Mouse (Mus musculus) heart, adult 9 months (tissue): Measurements from ENCODE around the gene Ckap4.

Experiments used
- DNase-seq, 2 experiments: peaks; one replicate each; pipeline ENCODE4 v3.0.0; 2022; ENCODE audit warnings: low spot score in 2 of 2

The Ckap4 gene

DNA sequence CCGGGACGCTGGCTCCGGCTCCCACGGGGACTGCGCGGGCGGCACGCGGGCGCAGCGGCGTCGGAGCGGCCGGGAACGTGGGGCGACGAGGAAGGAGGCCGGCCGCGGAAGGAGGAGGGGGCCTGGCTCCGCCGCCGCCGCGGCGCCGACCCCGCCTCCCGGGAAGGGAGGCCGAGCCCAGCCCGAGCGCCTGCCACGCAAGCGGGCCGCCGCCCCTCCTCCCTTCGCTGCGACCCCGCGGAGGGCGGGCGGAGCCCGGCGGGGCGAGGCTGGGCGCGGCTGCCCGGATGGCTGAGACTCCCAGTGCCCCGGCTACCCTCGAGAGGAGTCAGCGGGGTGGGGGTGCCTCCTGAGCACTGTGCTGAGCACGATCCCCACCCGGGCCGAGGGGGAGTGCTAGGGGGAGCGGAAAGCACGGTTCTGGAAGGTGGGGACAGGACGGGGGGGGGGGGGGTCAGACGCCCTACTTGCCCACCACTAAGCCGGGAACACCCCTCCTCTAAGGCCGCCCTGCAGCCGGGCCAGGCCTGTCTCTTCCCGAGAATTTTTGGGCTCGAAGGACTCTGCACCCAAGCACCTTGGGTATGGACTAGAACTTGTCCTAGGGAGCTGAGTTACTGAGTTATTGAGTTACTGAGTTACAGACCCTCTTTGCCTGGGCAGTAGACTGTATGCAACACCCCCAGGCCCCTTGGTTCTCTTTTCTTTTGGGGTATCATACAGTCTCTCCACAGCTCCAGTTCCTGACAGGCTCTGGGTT is at the start of gene Ckap4:
Gene Ckap4 (minus strand): TSS at position 151 of the 760 bp plus-strand sequence.
- DNase-seq = peak; percentile 70 to 73

DNA sequence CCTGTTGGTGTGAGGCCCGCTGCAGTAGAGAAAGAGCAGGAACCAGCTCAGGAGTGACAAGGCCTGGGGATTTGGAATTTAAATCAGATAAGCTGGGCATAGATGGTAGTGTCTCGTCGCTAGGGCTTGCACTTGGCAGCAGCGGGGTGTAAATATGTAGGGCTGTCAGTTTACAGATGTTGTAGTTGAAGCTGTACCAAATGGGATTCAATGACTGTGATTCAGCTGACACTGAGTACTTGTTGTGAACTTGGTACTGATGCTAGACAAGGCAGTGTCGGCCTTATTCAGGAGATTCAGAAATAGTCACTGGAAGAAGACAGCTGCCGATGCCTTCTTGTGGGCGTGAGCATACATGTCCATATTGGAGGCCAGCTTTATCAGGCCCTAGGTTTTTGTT is 48.4 kb upstream of the Ckap4 start:
- DNase-seq = no peak

DNA sequence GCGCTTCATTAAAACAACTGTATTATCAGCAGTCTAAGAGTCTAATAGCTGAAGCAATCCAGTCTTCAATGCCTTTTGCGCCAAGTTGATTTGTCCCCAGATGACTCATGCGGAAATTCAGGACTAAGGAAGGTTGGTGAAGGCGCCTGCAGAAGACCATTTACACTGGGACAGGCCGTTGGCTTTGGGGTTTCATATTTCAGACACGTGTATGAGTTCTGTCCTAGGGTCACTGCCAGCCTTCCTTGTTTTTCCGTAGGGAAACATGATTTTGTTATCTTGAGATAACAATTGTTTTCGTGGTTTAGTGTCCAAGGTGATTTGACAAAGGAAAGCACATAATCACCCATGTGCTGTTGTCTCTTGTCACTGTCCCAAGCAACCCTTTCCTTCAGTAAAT is 47.3 kb upstream of the Ckap4 start:
- DNase-seq = peak; percentile 53 to 75

DNA sequence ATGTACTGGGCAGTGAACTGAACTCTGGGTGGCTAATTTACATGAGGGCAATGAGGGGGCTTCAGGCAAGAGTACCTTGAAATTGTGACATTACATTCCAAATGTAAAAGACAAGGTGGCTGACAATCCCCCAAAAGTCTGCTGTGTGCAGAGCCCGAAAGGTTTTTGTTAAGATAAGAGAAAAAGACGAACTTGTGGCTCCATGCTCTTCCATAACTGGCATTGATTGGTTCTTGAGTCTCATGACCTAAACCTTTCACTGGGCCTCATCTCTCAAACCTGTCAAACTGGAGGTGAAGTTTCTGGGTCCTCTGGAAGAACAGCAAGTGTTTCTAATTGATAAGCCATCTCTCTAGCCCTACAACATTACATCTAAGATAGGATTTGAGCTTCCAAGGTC is 45.7 kb upstream of the Ckap4 start:
- no peak for DNase-seq

DNA sequence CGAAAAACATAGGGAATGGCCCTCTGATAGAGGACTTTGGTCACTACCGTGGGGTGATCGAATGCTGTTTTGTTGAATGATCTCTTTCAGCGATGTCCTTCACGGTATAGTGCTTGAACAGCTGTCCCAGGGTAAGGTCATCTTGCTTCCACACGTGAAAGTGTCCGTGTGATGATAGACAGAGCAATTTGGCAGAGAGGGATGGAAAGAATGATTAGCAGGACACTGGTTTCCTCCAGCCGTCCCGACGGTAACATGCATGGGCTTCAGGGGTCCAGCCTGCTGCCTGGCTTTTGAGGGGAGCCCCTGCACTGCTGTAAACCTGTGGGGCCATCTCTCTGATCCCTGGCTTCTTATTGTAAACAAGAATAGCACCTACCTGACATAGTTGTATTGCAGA is 44.9 kb upstream of the Ckap4 start:
- no peak for DNase-seq

DNA sequence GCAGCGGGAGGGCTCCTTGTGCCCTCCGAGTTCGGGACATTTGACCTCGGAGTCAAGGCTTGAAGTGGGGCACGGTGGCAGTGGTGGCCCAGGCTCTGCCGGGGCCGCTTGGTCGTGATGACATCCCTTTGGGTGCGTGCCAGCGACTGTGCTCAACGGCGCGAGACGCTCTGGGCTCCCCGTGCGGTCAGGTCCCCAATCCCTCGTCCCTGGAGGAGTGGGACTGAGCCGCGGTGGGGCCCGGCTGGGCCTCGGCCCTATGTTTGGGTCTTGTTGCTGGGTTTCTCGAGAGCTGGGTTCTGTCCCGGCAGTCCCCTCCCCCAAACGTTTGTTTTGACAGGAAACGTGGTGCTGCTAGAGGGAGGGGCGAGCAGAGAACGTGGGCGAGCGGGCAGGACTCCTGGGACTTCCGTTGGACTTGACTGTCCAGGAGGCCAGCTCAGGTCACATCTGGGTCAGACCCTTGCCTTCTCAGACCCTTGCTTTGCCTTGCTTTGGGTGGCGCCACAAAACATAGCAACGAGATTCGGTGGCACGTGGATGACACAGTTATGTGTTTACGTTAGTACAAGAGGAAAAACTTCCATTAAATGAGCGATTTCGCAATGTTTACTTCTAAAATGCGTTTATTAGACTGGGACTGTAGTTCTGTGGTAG is 43.3 kb upstream of the Ckap4 start:
- peak; percentile 89 to 92 for DNase-seq

DNA sequence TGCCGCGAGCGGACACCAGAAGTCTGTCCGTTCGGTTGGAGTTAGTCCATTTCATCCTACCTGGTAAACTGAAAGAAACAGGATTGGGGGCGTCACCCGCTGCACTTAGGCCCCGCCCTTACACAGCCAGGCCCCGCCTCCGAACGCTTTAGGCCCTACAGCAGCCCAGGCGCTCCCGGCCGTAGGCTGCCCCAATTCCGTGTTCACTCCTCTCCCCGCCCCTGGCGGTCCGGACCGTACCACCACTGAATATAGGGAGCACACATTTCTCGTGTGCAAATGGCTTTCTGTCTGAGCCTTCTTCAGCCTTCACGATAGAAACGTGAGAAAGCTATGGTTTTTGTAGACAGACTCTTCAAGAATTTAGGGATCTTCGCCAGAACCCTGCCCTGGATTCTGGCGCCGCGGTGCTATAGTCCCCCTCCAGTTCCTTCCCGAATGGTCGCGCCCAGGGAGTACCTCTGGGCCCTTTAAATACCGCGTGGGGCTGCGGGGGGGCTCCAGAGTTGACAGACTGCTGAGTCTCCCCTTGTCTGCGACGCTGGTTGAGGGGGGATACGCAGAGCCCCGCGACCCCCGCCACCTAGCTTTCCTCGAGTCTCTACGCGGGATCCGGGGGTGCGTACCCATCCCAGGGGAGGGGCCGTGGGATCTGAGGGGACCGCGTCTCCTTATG is 42.7 kb upstream of the Ckap4 start, which contains the start of gene Tcp11l2:
Gene Tcp11l2 (plus strand): TSS at position 232 of the 676 bp plus-strand sequence.
- DNase-seq = peak; percentile 93 to 97

DNA sequence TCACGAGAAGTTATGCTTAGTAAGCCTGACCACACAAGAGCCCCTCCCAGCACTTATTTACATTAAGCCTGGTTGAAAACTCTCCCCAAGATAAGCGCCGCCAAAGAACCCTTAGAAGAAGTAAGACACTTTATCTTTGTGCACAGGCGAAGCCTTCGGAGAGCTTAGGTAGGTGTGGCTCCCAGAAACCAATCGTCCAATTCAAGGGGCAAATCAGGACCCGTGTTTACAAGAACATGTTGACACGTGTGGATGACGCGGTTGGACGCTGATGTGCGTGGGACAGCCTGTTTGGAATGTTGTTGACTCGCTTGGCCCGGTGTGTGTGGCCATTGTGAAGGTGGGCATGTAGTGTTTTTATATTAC is 42.1 kb upstream of the Ckap4 start:
- DNase-seq = no peak

DNA sequence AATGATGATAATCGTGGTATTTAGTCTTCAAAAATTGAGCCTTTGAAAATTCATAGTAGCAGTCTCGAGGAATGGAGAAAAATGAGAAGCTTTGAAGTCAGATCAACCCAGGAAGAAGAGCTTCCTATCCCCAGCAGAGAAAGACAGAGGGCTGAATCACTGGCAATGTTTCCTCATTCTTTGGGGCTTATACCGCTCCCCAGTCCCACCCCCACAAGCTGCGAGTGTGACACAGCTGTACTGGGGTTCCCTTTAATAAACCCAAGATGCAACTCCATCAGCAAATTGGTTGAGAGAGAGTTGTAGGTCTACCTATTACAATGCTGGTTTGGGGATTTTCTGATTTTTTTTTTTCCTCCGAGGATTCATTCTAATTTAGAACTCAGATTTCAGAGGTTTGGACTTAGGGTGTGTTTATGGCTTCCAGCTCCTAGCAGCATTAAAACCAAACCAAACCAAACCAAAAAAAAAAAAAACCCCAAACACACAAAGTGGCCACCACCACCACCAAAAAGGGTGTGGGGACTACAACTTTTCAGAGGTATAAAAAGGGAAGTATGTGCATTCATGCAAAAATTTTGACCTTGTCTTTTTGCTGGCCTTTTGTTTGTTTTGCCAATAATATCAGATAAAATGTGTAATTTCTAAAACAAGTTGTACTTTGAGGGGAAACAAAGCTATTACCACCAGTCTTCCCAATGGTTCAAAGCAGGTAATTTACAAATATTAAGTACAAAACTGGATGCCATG is 40.0 kb upstream of the Ckap4 start:
- no peak for DNase-seq

DNA sequence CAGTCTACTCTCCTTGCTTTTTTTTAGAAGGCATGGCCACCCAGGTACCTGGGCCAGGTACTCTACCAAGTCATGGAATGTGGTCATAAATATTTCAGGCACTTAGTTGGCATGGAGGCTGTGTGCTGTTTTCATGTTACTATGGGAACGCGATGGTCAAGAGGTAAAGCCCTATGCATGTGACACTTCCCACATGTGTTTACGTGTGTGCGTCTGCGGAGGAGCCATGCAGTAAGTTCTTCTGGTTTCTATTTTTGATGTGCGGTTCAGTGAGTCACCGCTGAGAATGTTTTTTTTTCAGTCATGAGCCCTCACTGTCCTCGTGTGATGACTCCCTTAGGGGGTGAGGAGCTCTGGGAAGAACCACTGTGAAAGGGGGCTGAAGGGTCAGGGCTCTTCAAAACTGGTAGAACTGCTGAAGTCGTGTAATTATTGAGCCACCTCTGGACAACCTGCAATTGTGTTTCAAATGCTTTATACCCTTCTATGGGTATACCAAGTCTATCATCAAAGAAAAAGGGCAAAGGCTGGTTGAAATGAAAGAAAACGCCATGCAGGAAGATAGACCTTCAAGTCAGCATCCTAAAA is 37.3 kb upstream of the Ckap4 start:
- DNase-seq = no peak

DNA sequence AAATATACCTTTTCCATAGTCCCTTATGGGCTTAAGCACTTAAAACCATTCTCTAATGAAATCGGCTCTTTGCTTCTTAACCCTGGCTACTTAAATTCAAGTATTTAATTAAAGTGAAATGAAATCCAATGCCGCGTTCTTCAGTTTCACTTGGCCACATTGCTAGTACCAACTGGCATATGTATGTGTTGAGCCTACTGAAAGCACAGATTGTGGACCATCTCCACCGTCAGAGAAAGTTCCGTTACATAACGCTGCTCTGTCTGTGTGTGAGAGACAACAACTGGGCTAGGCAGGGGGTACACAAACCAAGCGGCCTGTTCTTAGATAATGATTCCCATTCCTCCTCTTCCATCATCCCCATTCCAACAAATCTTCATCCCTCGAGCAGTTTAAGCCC is 30.6 kb upstream of the Ckap4 start:
- no peak for DNase-seq

DNA sequence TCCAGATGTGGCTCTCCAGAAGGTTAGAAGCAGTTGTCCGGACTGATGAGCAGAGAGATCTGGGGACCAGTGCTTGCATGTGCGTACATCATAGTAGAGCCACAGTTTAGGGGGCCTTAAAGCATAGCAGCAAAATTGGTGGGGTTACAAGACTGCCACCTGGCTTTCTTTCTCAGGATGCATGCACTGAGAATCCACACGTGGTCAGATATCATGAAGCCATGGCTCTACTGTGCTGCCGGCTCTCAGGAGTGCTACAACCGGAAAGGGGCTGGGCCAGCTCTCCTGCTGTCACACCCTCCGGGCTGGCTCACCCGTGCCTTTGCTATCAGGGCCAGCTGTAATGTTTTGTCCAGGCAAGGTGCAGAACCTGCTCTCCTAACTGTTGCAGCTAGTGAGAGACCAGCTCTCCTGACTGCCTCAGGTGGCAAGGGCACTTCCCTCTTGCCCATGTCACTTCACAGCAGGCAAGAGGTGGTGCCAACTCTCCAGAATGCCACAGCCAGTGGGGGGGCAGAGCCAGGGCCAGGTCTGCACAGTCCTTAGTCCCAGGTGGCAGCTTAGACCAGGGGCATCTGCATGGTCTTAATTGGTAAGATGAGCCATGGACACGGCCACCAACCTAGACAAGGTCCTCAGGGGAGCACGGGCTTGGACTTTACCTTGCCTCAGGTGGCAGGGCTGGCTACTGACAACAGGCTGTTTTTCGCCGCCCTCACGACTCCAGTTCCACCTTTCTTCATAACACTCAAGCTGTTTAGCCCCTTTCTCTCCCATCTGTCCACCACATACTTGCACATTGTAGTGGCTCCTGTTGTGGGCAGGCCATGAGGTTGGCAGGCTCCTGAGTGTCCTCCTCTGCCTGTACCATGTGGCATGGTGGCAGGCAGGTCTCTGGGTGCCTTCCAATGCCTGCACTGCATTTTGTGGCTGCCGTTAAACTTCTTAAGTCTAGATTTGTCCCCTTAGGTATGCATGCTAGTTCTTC is 29.0 kb upstream of the Ckap4 start:
- DNase-seq = peak in 1 of 2 experiments; percentile 43

DNA sequence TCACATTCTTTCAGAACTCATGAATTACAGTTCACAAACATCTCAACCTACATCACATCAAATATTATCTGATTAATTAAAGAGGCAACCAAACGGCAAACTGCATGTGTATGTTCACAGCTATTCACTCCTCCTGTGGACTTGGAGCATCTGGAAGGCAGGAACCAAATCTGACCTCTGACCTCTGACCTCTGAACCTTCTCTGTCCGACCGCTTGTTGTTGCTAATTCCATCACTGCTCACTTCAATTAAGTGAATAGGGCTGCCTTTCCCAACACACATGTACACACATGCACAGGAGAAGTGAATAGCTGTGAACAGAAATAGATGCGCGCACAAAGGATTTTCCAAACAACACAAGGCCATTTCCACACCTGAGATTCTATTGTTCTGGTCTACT is 28.3 kb upstream of the Ckap4 start:
- DNase-seq = no peak

DNA sequence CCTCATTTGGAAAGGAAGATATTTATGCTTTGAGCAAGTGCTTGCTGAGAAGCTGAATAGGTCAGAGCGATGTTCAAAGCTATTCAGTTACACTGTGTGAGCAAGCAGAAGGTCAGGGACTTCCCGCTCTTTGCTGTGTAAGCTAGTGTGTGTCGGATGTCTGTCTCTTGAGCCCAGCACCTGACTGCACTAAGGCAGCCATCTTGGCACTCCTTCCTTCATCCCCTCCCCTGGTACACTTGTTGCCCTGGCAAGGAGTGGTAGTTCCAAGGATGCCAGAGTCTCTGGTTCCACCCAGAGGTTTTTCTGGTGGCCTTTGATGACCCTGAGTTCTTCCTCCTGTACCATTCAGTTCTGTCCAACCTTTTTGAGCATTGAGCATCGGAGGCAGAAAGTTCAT is 26.1 kb upstream of the Ckap4 start:
- no peak for DNase-seq

DNA sequence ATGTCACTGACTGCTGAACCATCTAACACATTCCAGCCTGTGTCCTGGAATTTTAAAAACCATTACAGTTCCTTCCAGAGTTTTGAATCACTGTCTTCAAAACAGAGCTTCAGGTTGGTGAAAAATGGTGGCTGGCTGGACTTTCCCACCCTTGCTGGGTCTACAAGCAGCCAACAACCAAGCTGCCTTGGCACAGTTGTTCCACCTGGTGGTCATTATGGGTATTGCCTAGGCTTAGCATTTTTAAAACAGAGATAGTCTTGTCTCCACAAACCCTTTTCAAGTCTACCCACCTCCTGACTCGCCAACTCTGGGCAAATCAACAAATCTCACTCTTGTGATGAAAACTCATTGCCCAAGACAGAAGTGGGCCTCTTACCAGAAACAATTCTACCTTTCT is 24.6 kb upstream of the Ckap4 start:
- no peak for DNase-seq

DNA sequence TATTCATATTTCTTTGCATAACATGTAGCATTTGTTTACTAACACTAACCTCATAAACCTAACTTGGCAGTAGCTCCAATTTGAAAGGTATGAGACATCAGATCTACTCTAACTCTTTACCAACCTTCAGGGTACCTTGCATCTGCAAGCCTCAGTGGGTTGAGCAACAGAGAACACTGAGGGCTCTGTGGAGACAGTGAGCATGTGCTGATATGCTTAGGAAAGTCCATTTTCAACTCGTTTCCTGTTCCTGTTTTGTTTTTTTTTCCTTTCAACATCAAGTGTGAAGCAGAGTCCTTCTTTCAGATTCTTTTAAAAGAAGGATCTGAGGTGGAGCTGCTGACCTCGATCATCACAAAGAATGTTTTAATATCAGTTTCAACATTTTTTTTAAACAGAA is 22.3 kb upstream of the Ckap4 start:
- DNase-seq = no peak

DNA sequence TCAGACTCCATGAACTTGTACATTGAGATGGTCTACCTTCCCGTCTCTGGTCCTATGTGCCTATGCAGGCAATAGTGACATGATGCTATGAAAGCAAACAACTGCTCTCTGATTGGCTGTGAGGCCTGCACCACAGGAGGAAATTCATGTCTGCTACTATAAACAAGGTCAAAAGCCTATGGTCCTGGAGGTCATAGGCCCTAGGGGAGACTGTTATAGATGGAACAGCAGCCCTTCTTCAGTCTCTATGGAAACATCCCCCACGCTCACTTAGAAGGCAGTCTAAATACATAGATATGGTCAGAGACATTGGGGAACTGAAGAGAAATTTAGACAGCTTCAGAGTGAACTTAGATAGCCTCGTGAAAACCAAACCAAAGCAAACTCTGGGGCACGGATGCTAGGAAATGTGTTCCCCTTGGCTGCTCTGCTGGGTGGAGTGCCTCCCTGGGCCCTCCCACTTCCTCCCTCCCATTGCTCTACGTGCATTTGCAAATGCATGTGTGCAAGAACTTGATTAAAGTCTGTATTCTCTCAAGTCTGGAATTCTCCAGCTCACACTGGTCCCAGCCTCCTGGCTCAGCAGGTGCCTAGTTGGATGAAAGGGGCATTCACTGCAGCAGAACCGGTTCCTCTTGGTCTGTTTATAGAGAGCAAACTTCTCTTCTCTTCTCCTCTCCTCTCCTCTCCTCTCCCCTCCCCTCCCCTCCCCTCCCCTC is 20.6 kb upstream of the Ckap4 start:
- DNase-seq = no peak

DNA sequence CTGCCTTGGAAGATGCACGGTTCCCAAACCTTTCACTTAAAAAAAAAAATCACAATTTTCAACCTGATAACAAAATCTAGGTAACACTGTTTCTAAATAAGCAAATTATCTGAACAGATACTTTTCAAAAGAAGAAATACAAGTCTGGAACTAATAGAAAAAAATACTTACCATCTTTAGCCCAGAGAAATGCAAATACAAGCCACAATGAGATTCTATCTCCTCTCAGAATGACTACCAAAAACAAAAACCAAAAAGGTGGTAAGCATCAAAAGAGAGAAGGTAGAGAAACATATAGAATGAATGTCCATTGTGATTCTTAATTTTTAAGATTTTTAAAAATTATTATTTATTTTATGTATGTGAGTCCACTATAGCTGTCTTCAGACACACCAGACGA is 18.6 kb upstream of the Ckap4 start:
- DNase-seq = no peak

DNA sequence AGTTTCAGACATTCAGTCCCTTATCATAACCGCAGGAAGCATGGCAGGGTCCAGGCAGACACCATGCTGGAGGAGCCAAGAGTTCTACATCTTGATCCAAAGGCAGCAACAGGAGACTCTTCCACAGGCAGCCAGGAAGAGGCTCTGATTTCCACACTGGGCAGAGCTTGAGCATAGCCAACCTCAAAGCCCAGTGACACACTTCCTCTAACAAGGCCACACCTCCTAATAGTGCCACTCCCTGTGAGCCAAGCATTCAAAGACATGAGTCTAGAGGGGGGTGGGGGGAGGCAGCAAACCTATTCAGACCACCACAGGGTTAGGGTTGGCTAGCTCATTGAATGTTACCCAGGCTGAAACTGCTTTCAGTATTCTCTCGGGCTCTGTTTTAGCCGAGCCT is 18.0 kb upstream of the Ckap4 start:
- no peak for DNase-seq

DNA sequence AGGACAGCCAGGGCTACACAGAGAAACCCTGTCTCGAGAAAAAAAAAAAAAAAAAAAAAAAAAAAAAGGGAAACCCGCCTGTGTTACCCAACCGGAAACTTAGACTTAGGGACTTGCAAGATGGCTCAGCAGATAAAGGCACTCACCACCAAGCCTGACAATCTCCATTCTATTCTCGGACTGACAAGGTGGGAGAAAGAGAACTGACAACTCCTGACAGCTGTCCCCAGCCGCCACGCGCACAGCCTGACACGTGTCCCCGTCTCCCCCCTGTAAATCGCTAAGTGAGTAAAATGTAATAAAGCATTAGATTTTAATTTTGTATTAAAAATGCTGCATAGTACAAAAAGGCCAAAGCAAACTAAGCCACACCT is 16.0 kb upstream of the Ckap4 start:
- DNase-seq = no peak
